Mouse (Mus musculus) frontal cortex, postnatal 14 days (tissue): ENCODE measurements at regions not wholly inside any gene's neighbourhood (a gene's known extent, or its start where the extent isn't known, plus 50 kb on each side); places are given as distances from the start of the nearest gene placed in this dataset.

Experiments
- DNase-seq, 2 experiments: peaks; one replicate each; pipeline ENCODE4 v3.0.0; 2022; ENCODE audit warnings: low spot score in 2 of 2

DNA sequence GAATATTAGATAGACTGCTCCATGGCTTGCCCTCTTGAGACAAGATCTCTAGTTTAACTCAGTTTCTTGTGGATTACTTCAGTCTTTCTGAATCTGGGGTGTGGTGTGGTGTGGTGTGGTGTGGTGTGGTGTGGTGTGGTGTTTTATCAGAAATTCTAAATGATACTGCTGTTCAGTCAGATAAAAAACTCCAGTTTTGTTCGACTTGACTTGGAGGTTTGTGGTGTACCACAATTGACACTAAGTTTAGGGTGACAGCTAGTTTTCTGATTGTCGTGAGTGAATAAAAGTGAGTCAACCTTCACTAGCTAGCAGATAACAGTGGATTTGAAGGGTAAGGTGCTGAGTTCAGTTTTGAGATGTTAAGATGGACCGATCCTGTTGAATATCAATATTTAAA is 89.5 kb upstream of the Cdkn2b start:
- no peak for DNase-seq

DNA sequence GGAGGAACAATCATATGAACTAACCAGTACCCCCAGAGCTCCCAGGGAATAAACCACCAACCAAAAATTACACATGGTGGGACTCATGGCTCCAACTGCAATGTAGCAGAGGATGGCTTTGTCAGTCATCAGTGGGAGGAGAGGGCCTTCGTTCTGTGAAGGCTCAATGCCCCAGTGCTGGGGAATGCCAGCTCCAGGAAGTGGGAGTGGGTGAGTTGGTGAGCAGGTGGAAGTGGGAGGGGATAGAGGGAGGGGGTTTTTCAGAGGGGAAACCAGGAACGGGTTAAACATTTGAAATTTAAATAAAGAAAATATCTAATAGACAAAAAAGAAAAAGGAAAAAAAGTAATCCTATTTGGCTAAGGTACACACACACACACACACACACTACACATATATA is 88.4 kb upstream of the Cdkn2b start:
- DNase-seq: no peak

DNA sequence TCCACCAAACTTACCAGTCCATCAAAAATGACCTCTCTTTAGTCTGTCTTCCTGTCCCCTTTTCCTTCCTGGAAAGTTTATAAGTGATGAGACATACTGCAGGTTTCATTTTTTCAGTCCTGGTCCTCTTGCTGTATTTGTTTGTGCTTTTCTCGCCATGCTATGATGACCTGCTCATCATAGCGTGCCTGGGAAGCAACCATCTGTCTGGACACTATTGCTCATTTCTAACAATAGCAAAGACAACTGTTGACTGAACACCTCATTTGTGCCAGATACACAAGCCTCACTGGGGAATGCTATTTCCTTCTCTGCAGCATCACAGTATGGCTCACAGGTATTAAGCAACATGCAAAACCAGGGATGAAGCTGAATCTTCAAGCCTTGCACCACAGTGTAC is 85.2 kb upstream of the Cdkn2b start:
- DNase-seq: no peak

DNA sequence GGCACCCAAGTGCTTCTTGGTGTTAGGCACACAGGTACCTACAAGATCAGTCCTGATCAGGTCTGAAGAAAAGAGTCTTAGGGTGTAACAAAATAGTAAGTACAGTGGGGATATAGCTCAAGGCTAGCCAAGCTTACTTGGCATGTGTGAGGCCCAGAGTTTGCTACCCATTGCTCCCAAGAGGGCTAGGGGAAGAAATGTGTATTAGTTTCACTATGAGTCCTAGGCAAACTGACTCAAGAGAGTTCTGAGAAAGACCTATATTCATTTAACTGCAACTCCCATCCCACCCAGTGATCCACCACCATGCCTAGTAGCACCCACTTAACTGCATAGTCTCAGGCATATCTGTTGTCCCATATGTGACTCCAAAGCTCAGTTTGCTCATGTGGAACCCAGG is 84.5 kb upstream of the Cdkn2b start:
- no peak for DNase-seq

DNA sequence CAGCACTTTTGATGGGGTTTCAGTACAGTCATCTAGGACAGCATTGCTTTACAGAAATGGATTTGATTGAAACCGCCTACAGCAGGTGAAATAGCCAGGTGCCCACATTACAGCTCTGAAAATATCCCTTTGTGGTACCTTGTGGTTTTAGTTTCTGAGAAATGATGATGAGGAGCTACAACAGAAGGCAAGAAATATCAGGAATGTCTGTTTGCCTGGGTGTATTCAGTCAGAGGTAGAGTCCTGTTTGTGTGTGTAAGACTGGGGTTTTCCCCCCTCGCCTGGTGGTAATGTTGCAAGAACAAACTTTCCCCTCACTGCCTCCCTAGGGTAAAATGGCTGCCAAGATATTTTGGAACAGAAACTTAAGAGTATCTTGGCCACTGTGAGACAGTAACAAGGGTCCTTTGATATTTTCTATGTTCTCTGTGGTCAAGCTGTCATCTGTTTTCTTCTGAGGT is 82.4 kb upstream of the Cdkn2b start:
- no peak for DNase-seq

DNA sequence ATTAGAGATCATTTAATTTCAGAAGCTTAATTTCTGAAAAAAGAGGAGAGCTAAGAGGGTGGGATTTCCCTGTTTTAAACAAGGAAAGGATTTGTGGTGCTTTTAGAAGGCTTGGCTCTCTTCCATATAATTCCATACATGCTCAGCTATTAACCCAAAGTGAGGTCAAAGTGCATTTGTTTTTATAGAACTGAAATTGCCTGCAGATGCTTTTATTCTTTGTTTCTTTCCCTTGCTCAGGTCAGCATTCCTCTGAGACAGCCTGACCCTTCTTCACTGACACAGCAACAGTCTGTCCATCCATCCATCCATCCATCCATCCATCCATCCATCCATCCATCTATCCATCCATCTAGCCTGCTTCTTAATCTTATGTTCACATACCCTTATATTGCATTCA is 82.0 kb upstream of the Cdkn2b start:
- no peak for DNase-seq

DNA sequence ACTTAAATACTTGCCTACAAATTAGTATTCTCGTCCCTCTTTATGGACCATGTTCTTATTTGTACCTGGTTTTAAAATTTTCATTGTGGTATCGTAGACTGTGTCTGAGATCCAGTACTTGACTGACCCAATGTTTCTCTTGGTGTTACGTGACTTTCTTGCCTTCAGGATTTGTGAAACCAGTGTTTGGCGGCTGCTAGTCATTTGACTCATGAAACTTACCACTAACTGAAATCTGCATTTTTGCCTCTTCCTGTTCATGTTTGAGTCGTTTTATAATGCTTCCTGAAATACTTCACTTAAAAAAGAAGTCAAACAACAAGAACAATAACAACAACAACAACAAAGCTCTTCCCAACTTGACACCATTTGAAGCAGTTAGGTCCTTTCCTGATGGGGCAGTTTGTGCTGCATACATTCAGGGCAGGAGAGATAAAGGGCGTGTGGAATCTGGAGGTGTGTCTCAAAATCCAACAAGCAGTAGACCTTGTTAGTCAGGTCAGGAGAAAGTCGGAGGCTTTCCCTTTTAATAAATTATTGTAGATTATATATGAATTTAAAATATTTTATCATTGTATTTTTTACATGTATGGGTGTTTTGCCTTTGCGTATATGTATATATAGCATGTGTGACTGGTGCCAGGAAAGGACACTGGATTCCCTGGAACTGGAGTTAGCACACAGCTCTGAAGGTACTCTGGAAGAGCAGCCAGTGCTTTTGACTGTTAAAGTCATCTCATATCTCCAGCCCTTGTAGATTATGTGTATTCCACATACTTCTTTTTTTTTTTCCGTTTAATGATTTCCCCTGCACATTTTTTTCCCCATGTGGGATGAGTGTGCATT is 80.8 kb upstream of the Cdkn2b start:
- no peak for DNase-seq

DNA sequence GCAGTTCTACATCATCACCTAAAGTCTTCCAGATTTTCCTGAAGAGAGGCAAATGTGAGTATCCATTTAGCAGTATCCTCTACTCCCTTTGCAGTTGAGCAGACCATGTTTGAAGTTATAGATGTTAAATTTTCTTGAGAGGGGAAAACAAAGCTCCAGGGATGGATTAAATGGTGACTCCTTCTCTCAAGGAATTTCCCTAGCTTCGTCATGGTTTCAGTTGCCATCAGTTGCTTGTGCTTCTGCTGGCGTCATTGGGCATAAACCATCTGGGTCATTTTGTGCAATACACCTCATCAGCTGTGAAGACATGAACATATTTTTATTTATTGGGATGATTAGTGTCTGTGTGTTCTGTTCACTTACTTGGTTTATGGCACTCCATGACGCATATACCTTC is 72.7 kb upstream of the Cdkn2b start:
- no peak for DNase-seq

DNA sequence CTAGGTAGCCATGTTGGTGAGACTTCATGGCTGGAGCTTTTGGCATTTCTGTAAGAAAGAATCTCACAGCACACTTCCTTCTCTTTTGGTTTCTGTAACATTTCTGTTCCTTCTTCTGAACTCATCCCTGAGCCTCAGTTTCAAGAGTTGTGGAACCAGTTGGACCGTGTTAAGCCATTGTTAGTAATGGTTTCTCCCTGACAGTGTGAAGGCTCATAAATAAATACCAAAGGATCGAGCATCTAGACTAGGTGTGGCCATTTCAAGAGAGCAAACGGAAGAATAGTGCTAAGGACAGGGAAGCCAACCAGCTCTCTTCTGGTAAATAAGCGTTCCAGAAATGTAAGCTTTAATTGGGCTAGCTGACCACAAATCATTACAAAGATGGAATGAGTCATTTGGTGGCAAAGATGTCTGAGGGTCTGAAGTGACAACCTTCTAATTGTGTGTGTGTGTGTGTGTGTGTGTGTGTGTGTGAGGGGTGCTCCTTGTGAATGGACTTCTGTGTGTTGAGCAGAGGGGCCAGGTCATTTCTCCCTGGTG is 71.7 kb upstream of the Cdkn2b start:
- no peak for DNase-seq

DNA sequence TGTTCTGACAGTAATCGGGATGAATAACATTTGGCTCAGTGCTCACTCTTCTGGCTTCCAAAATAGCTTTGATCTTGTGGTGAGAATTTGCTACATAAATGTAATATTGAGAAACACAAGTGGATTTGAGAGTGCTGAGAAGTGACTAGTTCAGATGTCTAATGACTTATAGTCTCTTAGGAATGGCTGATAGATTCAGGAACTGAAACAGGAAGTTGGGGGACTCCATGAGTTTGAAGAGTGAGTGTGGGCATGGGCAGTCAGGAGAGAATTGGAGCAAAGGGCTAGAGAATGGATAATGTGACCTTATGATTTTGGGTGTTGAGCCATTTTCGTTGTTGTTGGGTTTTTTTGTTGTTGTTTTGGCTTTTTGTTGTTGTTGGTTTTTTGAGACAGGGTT is 70.9 kb upstream of the Cdkn2b start:
- no peak for DNase-seq

DNA sequence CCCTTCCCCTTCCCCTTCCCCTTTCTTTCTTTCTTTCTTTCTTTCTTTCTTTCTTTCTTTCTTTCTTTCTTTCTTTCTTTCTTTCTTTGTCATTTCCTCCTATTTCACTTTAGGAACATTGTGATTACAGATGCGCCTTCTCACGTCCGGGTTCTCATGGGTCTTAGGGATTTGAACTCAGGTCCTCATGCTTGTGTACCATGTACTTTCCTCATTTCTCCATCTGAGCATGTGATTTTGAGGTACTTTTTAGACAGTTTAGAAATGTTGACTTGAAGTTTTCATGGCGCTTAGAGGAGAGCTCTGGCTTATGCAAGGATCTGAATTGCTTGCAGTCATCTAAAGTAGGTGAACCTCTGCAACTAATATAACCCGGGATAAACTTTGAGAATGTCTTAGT is 70.2 kb upstream of the Cdkn2b start:
- no peak for DNase-seq

DNA sequence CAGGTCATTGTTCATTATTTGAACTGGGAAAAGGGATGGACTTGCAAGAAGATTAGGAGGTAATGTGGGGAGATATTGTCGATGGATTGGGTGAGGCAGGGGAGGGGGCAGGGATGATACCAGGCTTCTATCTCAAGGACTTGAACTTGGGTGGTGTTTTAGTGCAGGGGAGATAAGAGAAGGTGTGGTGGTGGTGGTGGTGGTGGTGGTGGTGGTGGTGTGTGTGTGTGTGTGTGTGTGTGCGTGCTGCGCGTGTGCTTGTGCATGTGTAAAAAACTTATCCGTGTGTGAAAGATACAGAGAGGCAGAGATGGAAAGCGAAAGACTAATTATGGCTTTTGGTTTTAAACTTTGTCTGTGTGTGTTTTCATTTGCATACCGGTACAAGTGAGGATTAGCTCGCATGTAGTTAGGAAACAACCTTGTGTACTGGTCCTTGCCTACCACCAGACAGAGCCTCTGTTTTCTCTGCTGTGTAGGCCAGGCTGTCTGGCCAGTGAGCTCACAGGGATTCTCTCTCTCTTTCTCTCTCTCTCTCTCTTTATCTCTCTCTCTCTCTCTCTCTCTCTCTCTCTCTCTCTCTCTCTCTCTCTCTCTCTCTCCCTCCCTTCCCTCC is 69.6 kb upstream of the Cdkn2b start:
- DNase-seq: no peak

DNA sequence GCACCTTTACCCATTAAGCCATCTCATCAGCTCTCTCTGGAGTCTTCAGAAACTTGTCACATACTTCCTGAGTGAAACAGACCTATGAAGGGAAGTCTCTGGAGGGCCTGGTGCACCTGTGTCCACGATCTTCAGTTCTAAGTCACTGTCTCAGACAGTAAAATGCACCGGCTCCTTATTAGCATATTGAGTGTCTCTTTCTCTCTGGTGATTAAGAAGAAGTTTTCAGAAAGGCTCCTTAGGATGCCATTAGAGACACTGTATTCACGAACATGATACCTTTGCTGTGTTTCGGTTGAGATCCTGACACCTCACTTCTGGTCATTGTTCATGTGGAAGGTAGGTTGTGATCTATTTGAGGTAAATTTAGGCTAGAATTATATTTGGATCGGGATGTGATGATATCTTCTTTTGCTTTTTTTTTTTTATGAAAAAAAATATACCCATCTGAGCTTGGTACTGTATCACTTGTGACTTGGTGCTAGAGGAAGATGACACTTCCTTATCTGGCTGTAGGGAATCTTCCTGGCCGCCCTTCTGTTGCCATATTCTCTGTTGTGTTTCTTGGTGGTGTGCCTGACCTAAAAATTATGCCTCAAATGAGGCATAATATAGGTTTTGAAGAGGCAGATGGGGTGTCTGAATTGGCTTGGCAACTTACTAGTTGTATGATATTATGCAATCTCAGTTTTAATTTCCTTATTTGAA is 68.9 kb upstream of the Cdkn2b start:
- DNase-seq: no peak

DNA sequence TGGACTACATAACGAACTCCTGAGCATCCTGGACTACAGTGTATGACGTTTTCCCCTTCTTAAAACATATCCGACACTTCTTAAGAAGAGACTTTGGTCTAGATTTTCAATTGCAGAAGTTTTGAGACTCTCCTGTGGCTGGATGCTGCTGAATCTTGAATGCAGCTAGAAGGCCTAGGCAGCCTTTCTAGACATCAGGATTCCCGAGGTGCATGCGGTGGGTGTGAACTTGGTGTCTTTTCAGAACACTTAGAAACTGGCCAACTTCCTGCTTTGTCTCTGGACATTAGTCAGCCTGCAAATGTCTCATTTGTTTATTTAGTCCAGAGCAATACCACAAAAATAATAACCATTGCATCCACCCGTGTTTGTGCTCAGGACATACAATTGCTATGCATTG is 61.8 kb upstream of the Cdkn2b start:
- DNase-seq: no peak

DNA sequence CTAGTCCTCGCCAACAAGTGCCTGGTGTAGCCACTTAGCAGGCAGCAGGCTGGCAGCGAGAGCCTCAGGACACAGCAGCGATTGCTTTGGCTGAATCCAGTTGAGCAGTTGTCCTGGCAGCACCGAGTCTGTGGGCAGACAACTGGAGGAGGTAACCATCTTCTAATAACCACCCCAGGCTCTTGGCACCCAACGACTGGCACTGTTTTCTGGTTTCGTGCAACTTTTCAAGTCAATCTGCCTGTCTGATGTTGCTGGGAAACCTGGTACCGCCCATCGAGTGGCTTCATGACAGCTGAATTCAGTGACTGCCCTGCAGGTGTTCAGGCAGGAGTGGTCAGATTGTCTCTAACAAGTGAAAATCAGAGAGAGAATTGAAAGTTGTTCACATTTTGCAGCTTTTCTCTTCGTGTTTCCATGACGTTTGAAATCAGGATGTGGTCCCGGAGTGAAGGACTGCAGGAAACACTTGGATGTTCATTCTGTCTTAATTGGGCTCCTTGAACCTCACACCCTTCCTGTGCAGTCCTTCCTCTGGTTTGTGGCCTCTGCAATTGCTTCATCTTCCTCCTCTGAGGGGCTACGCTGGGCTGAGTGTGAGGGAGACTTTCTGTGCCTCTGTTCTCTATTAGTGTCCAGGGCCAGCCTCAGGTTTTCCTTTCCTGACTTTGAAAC is 58.1 kb upstream of the Cdkn2b start:
- DNase-seq: no peak

DNA sequence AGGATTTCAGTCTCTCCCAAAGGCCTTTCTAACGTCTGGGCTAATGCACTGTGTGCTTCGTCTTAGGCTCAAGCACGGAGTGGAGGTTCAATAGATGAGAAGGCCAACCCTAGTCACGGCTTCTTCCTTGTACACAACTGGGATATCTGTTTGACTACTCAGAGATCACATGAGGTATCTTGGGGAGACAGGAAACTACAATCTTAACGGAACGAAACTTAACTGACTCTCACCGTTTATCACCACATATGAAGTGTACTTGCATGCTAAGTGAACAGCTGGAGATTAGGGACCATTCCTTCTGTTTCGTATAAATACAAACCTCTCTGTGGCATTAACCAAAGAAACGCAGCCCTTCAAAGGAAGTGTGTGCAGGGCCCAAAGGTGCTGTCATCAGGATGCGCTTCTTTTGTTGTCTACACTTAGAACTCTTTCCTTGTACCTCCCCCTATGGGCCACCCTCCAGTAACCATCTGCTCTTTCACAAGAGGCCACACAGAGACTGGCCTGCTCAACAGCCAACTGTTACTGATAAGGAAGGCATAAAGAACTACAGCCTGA is 55.8 kb upstream of the Cdkn2b start:
- DNase-seq: no peak

DNA sequence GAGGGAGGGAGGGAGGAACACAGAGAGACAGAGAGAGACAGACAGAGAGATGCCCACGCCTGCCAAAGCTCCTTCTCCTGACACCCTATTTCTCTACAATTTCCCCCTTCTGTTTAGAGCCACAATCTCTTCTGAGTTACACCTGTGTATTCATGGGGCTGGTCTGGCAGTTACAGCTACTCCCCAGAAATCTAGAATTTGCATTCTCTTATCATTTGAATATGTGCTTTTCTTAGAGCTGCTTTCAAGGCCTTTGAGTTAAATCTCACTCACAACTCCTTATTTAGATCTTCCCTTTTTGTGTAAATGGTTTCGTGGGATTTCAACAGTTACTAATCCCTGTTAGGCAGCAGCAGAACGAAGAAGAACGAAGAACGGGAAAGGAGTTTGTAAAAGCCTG is 55.0 kb upstream of the Cdkn2b start:
- DNase-seq: no peak

DNA sequence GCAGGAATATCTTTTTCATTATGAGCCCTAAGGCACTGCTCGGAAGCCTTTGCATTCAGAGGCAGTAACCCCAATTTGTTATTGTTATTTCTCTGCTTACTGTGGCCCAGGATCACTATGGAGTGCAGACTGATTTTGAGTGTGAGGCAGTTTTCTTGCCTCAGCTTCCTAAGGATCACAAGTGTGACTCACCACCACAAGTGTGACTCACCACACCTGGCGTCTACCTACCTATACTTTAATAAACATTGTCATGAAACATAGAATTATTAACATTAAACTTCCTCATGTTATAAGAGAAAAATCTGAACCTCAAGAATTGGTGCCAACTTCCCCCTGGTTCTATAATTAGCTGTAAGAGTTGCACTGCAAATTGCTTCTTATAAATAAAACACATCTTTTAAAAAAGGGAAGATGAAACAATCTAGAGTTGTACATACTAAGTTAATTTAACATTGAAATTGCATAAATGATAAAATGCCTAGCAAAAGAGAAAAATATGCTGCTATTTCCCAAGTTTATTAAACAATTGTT is 52.4 kb upstream of the Cdkn2b start:
- DNase-seq: no peak

DNA sequence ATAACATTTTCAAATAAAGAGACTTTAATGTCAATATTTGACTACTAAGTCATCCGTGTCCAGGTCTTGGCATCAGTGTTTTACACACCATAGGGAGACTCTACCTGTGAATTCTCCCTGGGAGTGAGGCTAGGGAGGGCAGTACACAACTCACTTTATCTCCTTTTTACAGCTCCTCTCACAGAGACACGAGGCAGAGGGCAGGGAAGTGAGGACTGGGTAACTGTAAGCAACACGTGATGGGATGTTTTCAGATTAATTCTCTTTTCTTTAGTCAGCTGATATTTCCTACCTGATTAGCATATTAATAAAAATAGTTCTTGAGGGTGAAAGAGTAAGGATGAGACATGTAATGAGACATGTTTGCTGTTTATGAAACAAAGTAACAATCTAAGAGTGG is 51.8 kb upstream of the Cdkn2b start:
- no peak for DNase-seq

DNA sequence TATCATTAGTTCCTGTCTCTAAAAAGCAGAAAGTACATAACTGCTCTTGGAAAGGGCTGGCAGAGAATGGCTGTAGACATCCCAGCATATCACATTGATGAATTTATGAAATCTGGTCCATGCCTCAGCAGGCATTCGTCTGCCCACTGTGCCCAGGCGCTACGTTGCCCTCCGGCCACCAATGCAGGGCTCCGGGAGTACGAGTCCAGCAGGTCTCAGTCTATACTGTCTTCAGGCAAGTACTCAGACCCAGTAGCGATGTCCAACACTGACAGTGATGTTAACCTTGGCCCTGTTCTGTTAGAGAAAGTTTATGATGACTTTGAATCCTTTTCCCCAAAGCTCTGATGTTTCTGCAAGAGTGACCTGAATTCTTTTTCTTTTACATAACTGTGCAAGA is 50.5 kb upstream of the Cdkn2b start:
- no peak for DNase-seq
